Mouse (Mus musculus) forebrain, embryonic 14.5 days (tissue): ENCODE results near the gene Acoxl. TPM values are rescaled to one million over a fixed set of nuclear protein-coding genes. Genes with fewer than 3 reads are reported as not detected.

Experiments
- ATAC-seq: fragments of 200-750 bp; cut with Nextera tagmentation; 2 replicates; pipeline ENCODE4 v1.8.0; 2017; ENCODE audit warnings: mild to moderate bottlenecking, moderate library complexity
- DNase-seq: peaks from one replicate; pipeline ENCODE4 v3.0.0-alpha.2; 2015; ENCODE audit warnings: low spot score
- H3K27ac ChIP-seq: fragments of 300-500 bp; sonication (generic); 2 replicates; pipeline ENCODE4 v1.5.1; 2014; ENCODE audit warnings: low read depth, mild to moderate bottlenecking, control low read depth, low read length, moderate library complexity
- H3K27me3 ChIP-seq: fragments of 300-500 bp; sonication (generic); replicated peaks from 2 replicates; pipeline ENCODE4 v1.6.1; 2014; ENCODE audit warnings: low read length, control low read depth, mixed read lengths; ENCODE audit not compliant: control insufficient read depth, insufficient read depth
- H3K36me3 ChIP-seq: fragments of 300-500 bp; sonication (generic); 2 replicates; pipeline ENCODE4 v1.6.1; 2014; ENCODE audit warnings: low read length, control low read depth; ENCODE audit not compliant: control insufficient read depth, insufficient read depth
- H3K4me1 ChIP-seq: fragments of 300-500 bp; sonication (generic); 2 replicates; pipeline ENCODE4 v1.6.1; 2014; ENCODE audit warnings: antibody characterized with exemption, low read length, control low read depth; ENCODE audit not compliant: control insufficient read depth, insufficient read depth
- H3K4me2 ChIP-seq: fragments of 300-500 bp; sonication (generic); 2 replicates; pipeline ENCODE4 v1.6.1; 2014; ENCODE audit warnings: mild to moderate bottlenecking, control low read depth, low read length
- H3K4me3 ChIP-seq: fragments of 300-500 bp; sonication (generic); 2 replicates; pipeline ENCODE4 v1.5.1; 2014; ENCODE audit warnings: low read depth, low read length, control low read depth
- H3K9ac ChIP-seq: fragments of 300-500 bp; sonication (generic); 2 replicates; pipeline ENCODE4 v1.6.1; 2014; ENCODE audit warnings: mild to moderate bottlenecking, low read length, control low read depth, moderate library complexity
- H3K9me3 ChIP-seq: fragments of 300-500 bp; sonication (generic); replicated peaks from 2 replicates; pipeline ENCODE4 v1.6.1; 2016; ENCODE audit warnings: low read length, control low read depth, mixed read lengths; ENCODE audit not compliant: control insufficient read depth
- WGBS: fragments of 180-500 bp; shearing (Covaris S2); extraction: QIAGEN DNeasy Blood & Tissue Kit; methylation state at CpG from one replicate; pipeline ENCODE4 v1.1.7; 2014; 5-methylcytosine and 5-hydroxymethylcytosine counted together
- polyA plus RNA-seq: library from polyadenylated mRNA; unstranded; fragments of >200 nt; fragmentation: Nextera tagmentation; extraction: Ambion mirVana; gene quantifications from 2 replicates; pipeline ENCODE4 v1.2.1, GENCODE M21; 2014

Acoxl gene
- polyA plus RNA-seq, 1 experiment from 2014 or later = not detected

GRCm38 (mm10) chr2:127841402-127841801 is 2.7 kb downstream of the Acoxl start:
- Histone ChIP-seq H3K4me2 (no peak overlapping the region), H3K9ac (no peak overlapping the region), H3K27ac (no peak overlapping the region), H3K27me3 (peaks cover 14% of the 10 kb centered on the region), H3K4me1 (no peaks in the 10 kb centered on the region), H3K36me3 (no peaks in the 10 kb centered on the region), H3K4me3 (no peak overlapping the region), H3K9me3 (no peaks in the 10 kb centered on the region)
- WGBS = 90% methylated on average over 1 of the region's 1 CpGs
- ATAC-seq = no peak
- DNase-seq = no peak

GRCm38 (mm10) chr2:127842421-127842820 is 3.7 kb downstream of the Acoxl start:
- no peaks in the 10 kb centered on the region for H3K36me3 ChIP-seq
- ATAC-seq = no peak
- 80% methylated on average over 3 of the region's 3 CpGs for WGBS

DNA sequence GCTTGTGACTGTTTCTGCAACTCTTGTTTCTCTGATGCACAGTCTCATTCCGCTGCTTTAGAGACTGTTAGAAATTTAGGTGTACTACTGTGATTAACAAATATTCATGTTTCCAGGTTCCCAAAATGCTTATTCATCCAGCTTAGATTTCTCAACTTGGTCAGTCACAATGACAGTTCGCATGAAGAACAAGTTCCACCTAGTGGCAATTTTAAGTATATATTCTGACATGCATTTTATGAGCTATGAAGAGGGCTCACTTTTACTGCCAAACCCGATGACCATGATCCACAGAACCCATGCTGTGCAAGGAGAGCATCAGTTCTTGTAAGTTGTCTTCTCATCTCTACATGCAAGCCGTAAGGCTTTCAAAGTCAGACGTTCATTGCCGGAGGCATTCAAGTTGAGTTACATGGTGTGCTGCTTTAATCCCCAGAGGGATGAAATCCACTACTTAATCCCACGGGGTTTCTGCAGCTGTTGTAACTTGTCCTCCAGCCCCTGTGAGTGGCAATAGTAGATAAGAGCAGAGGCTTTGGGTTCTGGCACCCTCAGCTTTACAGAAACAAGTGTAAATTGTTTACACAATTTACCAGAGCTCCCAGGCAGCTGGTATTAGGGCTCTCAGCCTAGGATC is 6.8 kb downstream of the Acoxl start:
- Histone ChIP-seq H3K9ac (no peak overlapping the region), H3K36me3 (no peaks in the 10 kb centered on the region), H3K9me3 (no peaks in the 10 kb centered on the region), H3K4me3 (no peak overlapping the region), H3K27ac (no peak overlapping the region), H3K4me2 (no peak overlapping the region), H3K4me1 (no peaks in the 10 kb centered on the region), H3K27me3 (0 out of 2 replicates have a peak, but pooled peaks cover 2% of the 10 kb centered on the region)
- DNase-seq (peak; percentile 53), ATAC-seq (no peak)
- WGBS = 61% methylated on average over 7 of the region's 7 CpGs

More at GRCm38 (mm10) chr2:127842421-127842820, 3.7 kb downstream of the Acoxl start:
- H3K27me3 ChIP-seq = peaks cover 14% of the 10 kb centered on the region
- DNase-seq = no peak
- H3K9me3 ChIP-seq = no peaks in the 10 kb centered on the region
- H3K4me3 ChIP-seq = no peak overlapping the region
- H3K27ac ChIP-seq = no peak overlapping the region
- H3K4me1 ChIP-seq = no peaks in the 10 kb centered on the region
- no peak overlapping the region for H3K4me2 ChIP-seq
- H3K9ac ChIP-seq = no peak overlapping the region

GRCm38 (mm10) chr2:127846008-127846407 is 7.3 kb downstream of the Acoxl start:
- Histone ChIP-seq H3K9ac (no peak overlapping the region), H3K9me3 (no peaks in the 10 kb centered on the region), H3K4me3 (no peak overlapping the region), H3K36me3 (no peaks in the 10 kb centered on the region), H3K27me3 (no peaks in the 10 kb centered on the region), H3K4me2 (no peak overlapping the region), H3K4me1 (no peaks in the 10 kb centered on the region), H3K27ac (no peak overlapping the region)
- no peak for ATAC-seq
- no peak for DNase-seq

DNA sequence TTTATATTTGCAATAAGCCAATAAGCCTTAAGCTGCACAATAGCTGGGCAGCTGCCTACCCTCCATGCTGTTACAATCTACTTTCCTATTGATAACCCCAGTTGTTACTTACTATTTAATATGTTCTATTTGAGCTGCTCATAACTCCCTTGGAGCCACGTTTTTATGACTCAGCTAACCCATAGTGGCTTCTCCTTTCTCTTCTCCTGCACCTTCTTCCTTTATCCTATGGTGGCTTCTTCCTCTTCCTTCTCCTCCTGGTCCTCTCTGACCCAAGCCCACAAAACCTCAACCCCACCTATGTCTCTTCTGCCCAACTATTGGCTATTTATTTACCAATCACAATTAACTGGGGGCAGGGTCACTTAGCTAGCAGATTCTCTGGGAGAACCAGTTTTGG is 7.9 kb downstream of the Acoxl start:
- Histone ChIP-seq H3K27me3 (no peaks in the 10 kb centered on the region), H3K9me3 (no peaks in the 10 kb centered on the region), H3K4me1 (no peaks in the 10 kb centered on the region), H3K36me3 (no peaks in the 10 kb centered on the region), H3K9ac (no peak overlapping the region), H3K27ac (no peak overlapping the region), H3K4me2 (no peak overlapping the region), H3K4me3 (no peak overlapping the region)
- ATAC-seq (no peak), DNase-seq (no peak)
- 24% methylated on average over 1 of the region's 1 CpGs for WGBS

DNA sequence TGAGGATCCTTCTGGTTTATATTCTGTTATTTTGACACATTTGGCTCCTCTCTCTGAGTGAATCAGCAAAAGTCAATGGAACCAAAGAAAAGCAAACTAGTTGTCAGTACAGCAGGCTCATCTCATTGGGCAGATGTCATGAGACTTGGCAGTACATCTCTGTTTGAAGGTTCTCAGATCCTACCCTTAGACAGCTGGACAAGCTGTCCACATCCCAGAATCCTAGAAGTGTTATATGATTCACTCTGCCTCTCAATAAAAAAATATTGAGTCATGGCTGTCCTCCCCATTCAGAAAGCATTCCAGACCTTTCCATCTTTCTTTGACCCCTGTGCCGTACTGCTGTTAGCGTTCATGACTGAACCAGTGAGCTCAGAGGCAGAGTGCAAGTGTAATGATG is 11.7 kb downstream of the Acoxl start:
- H3K36me3 ChIP-seq = no peaks in the 10 kb centered on the region
- H3K4me1 ChIP-seq = no peaks in the 10 kb centered on the region
- H3K9me3 ChIP-seq = no peaks in the 10 kb centered on the region
- H3K27ac ChIP-seq = no peak overlapping the region
- no peak overlapping the region for H3K4me2 ChIP-seq
- H3K27me3 ChIP-seq = no peaks in the 10 kb centered on the region
- 91% methylated on average over 2 of the region's 2 CpGs for WGBS
- no peak overlapping the region for H3K9ac ChIP-seq
- no peak overlapping the region for H3K4me3 ChIP-seq
- no peak for ATAC-seq
- DNase-seq = no peak

DNA sequence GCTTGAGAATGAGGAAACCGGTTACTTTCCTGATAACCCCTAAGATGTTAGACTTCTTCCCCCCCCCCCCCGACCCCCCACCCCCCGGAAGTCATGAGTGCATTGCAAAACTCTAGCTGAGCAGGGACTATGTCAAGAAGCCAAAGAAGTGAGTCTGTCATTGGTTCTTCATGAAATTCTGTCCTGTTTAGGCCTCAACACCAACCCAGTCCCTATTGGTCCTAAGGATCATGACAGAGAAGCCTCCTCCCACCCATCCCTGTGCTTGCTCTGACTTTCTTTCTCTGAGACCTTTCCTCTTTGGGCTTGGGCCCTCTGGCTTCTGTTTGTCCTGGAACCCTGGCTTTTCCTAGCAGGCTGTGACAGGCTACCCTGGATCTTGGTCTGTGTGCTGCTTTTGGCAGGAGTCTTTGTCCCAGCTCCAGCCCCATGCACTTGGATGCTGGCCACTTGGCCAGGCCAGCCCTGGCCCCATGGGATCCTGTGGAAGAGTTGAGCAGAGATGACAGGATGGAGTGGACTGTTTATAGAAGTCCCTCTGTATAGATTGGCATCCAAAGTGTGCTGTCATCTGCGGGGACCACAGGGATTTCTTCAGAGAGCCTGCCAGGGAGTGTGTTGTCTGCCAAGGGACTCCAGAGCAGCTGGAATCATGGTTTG is 15.8 kb downstream of the Acoxl start:
- DNase-seq = peak; percentile 52
- no peaks in the 10 kb centered on the region for H3K36me3 ChIP-seq
- H3K9me3 ChIP-seq = no peaks in the 10 kb centered on the region
- H3K4me2 ChIP-seq = no peak overlapping the region
- 67% methylated on average over 4 of the region's 4 CpGs for WGBS
- no peaks in the 10 kb centered on the region for H3K27me3 ChIP-seq
- ATAC-seq = peak; percentile 32; the same call in 1 of the 2 replicates
- H3K9ac ChIP-seq = no peak overlapping the region
- no peak overlapping the region for H3K4me3 ChIP-seq
- H3K4me1 ChIP-seq = no peaks in the 10 kb centered on the region
- H3K27ac ChIP-seq = no peak overlapping the region

- H3K4me2 ChIP-seq = no peak overlapping the region
- H3K9me3 ChIP-seq = no peaks in the 10 kb centered on the region
- DNase-seq = no peak
- no peaks in the 10 kb centered on the region for H3K27me3 ChIP-seq
- H3K4me1 ChIP-seq = no peaks in the 10 kb centered on the region
- H3K9ac ChIP-seq = no peak overlapping the region
- no peak for ATAC-seq
- H3K27ac ChIP-seq = no peak overlapping the region
- WGBS = 87% methylated on average over 4 of the region's 4 CpGs
- H3K4me3 ChIP-seq = no peak overlapping the region
- no peaks in the 10 kb centered on the region for H3K36me3 ChIP-seq
Observed at GRCm38 (mm10) chr2:127864381-127864780, 25.7 kb downstream of the Acoxl start.

DNA sequence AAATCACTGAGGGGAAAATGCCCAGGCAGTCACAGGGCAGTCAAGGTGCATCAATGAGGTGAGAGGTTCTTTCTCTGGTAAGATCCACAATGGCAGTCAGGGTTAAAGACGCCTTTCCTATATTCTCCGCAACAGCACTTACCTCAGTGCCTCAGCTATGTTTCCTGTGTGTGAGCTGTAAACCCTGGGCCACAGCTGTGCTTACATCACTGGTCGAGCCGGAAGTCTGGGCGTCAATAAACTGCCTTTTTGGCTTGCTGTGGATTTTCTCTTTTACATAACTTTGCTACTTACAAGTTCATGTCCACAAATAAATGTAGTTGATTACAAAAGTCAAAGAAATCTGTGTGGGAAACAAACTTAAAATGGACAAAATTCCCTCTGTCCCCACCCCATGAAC is 42.4 kb downstream of the Acoxl start:
- no peak overlapping the region for H3K4me2 ChIP-seq
- no peaks in the 10 kb centered on the region for H3K27me3 ChIP-seq
- DNase-seq = no peak
- H3K9me3 ChIP-seq = no peaks in the 10 kb centered on the region
- WGBS = 85% methylated on average over 5 of the region's 5 CpGs
- H3K27ac ChIP-seq = no peak overlapping the region
- no peaks in the 10 kb centered on the region for H3K36me3 ChIP-seq
- no peak overlapping the region for H3K4me3 ChIP-seq
- no peaks in the 10 kb centered on the region for H3K4me1 ChIP-seq
- no peak for ATAC-seq
- H3K9ac ChIP-seq = no peak overlapping the region
